Mouse (Mus musculus): ENCODE data around the gene Slc25a16.

DNA sequence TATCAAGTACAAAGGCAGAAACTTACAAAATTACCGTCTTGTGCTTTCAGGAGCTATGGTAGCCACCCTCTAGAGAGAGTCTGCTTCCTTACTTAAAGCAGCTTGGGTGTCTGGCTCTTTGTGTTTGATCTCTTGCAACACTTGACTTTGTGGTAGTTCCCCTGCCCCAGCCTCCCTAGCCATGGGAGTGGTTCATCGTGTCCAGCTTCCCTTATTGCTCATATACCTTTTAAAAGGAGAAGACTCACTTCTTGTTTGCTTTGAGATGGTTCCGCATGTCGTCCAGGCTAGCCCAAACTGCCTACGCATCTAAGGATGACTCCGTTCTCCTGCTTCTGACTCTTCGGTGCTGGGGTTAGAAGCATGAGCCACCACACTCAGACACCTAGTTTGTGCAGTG, 28.1 kb downstream of the Slc25a16 start:
- TF ChIP-seq CTCF (IDR thresholded peaks at IDR 0.05; ENCODE audit: low read depth), result no peak
- no peak for TF ChIP-seq EP300 (optimal IDR thresholded peaks at IDR 0.05)
